Mouse (Mus musculus): ENCODE measurements around the gene Spata48.

DNA sequence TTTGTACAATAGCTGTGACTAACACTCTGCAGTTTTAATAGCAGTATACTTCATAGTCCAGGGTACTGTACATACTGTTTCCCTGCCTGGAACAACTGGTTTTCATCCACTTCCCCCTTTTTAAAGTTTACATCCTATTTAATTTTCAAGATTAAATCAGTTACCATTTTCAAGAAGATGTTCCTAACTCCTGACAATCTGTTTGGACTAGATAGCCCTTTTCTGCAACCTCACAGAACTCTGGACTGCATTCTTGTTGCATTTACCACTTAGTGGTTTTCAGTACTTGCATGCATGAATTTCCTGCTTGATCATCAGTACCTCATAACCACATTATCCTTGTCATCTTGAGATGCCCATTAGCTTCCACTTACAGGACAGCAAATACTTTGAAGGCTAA lies 7.0 kb downstream of the Spata48 start:
- no peak for TF ChIP-seq POLR2A (IDR thresholded peaks at IDR 0.05; ENCODE audit: borderline replicate concordance, insufficient read depth, low read length)
- no peak for TF ChIP-seq CTCF (IDR thresholded peaks at IDR 0.05; ENCODE audit: borderline replicate concordance, insufficient read depth, low read depth, low read length)
